Comparison of ENCODE assay signal across 21 mouse cellular contexts in genomic region chr16:35319773-35320172, GRCm38 (mm10). TPM values are rescaled to one million over a fixed set of nuclear protein-coding genes. Genes with fewer than 3 reads are reported as not detected.
A peak's percentile ranks its signal among the peaks of the same experiment; 100 is the strongest.
DNase-seq lines count a peak whose midpoint lies in the region; ATAC-seq and TF ChIP-seq lines count a peak whose summit lies in the region.
"Had no signal": no experiment of that assay in that cellular context is flagged by ENCODE, and none has a peak within 500 bp of the region (broad histone marks: within the 10 kb centered on the region; RNA-seq: fewer than 3 reads in every experiment).

No protein-coding gene starts in this region.

- 63% methylated on average over 2 of the region's 2 CpGs for WGBS in forebrain, embryonic 13.5 days
- 81% methylated on average over 2 of the region's 2 CpGs for WGBS in forebrain, embryonic 11.5 days
- 88% methylated on average over 2 of the region's 2 CpGs for WGBS in midbrain, embryonic 14.5 days
- WGBS in midbrain, postnatal 0 days = 82% methylated on average over 2 of the region's 2 CpGs
- WGBS in forebrain, embryonic 16.5 days = 58% methylated on average over 2 of the region's 2 CpGs

- TF ChIP-seq CTCF in midbrain, postnatal 0 days (IDR thresholded peaks at IDR 0.05) = no peak

- no peak for DNase-seq in forebrain, embryonic 11.5 days (ENCODE audit: low spot score)
- no peak for DNase-seq in midbrain, embryonic 14.5 days
- no peak for DNase-seq in midbrain, postnatal 0 days (ENCODE audit: low spot score)
- no peak for DNase-seq in adrenal gland, adult 2 months
- no peak for DNase-seq in lung, postnatal 14 days
- DNase-seq: adrenal gland, postnatal 36 days; cerebellum, adult 11 months; gastrocnemius, postnatal 14 days; kidney, postnatal 10 days; right cerebral cortex, postnatal 14 days; thymus, adult 2 months; thymus, postnatal 4 days had no signal

- no peaks in the 10 kb centered on the region for H3K9me3 ChIP-seq in forebrain, embryonic 13.5 days (replicated peaks)
- H3K9me3 ChIP-seq in forebrain, embryonic 11.5 days (ENCODE audit: control insufficient read depth, low read length) = no peaks in the 10 kb centered on the region
- H3K9me3 ChIP-seq in midbrain, embryonic 14.5 days (ENCODE audit: control insufficient read depth, low read length) = no peaks in the 10 kb centered on the region
- no peaks in the 10 kb centered on the region for H3K9me3 ChIP-seq in midbrain, postnatal 0 days (ENCODE audit: low read length)
- H3K9me3 ChIP-seq in forebrain, embryonic 16.5 days (ENCODE audit: control insufficient read depth, low read length) = no peaks in the 10 kb centered on the region
- H3K9me3 ChIP-seq: embryonic facial prominence, embryonic 15.5 days; heart, embryonic 12.5 days had no signal

- peak; percentile 33; the same call in 1 of the 2 replicates for ATAC-seq in forebrain, embryonic 13.5 days
- no peak for ATAC-seq in forebrain, embryonic 11.5 days (replicated peaks; ENCODE audit: low FRiP score)
- no peak for ATAC-seq in midbrain, embryonic 14.5 days (ENCODE audit: low FRiP score, low TSS enrichment)
- no peak for ATAC-seq in midbrain, postnatal 0 days (ENCODE audit: low FRiP score)
- ATAC-seq in forebrain, embryonic 16.5 days = peak; percentile 43; the same call in 1 of the 2 replicates
- ATAC-seq: inflammation-experienced regulatory T-cells, adult 6 months had no signal

- H3K9ac ChIP-seq in forebrain, embryonic 13.5 days = no peak overlapping the region
- no peak overlapping the region for H3K9ac ChIP-seq in forebrain, embryonic 11.5 days (ENCODE audit: low read length)
- H3K9ac ChIP-seq in midbrain, embryonic 14.5 days (replicated peaks; ENCODE audit: low read length) = no peak overlapping the region
- H3K9ac ChIP-seq in midbrain, postnatal 0 days (replicated peaks; ENCODE audit: low read length, poor library complexity, severe bottlenecking) = no peak overlapping the region
- H3K9ac ChIP-seq in forebrain, embryonic 16.5 days (replicated peaks; ENCODE audit: low read depth, low read length) = no peak overlapping the region
- H3K9ac ChIP-seq: embryonic facial prominence, embryonic 15.5 days; heart, embryonic 12.5 days; liver, embryonic 14.5 days; lung, embryonic 14.5 days had no signal

- peaks cover 4% of the 10 kb centered on the region; the same call in 1 of the 2 replicates for H3K4me1 ChIP-seq in forebrain, embryonic 13.5 days
- H3K4me1 ChIP-seq in forebrain, embryonic 11.5 days (replicated peaks; ENCODE audit: control insufficient read depth, insufficient read depth, low read length) = no peaks in the 10 kb centered on the region
- no peaks in the 10 kb centered on the region for H3K4me1 ChIP-seq in midbrain, embryonic 14.5 days (ENCODE audit: control insufficient read depth, insufficient read depth, low read length)
- H3K4me1 ChIP-seq in midbrain, postnatal 0 days (ENCODE audit: insufficient read depth, low read length) = no peaks in the 10 kb centered on the region
- peaks cover 6% of the 10 kb centered on the region for H3K4me1 ChIP-seq in forebrain, embryonic 16.5 days (replicated peaks; ENCODE audit: control insufficient read depth, insufficient read depth, low read length)
- H3K4me1 ChIP-seq: embryonic facial prominence, embryonic 15.5 days; heart, embryonic 12.5 days had no signal

- H3K36me3 ChIP-seq in forebrain, embryonic 13.5 days (ENCODE audit: poor library complexity, severe bottlenecking) = peaks cover 7% of the 10 kb centered on the region; the same call in 1 of the 2 replicates
- H3K36me3 ChIP-seq in forebrain, embryonic 11.5 days (ENCODE audit: control insufficient read depth, insufficient read depth, low read length) = no peaks in the 10 kb centered on the region
- no peaks in the 10 kb centered on the region for H3K36me3 ChIP-seq in midbrain, embryonic 14.5 days (ENCODE audit: control insufficient read depth, insufficient read depth, low read length)
- H3K36me3 ChIP-seq in midbrain, postnatal 0 days (ENCODE audit: insufficient read depth, low read length) = no peaks in the 10 kb centered on the region; the same call in 1 of the 2 replicates
- H3K36me3 ChIP-seq in forebrain, embryonic 16.5 days (ENCODE audit: control insufficient read depth, insufficient read depth) = no peaks in the 10 kb centered on the region
- H3K36me3 ChIP-seq: embryonic facial prominence, embryonic 15.5 days had no signal

- H3K4me2 ChIP-seq in forebrain, embryonic 13.5 days = no peak overlapping the region
- H3K4me2 ChIP-seq in forebrain, embryonic 11.5 days (ENCODE audit: low read depth, low read length, severe bottlenecking) = no peak overlapping the region
- no peak overlapping the region for H3K4me2 ChIP-seq in midbrain, embryonic 14.5 days (ENCODE audit: low read length)
- no peak overlapping the region for H3K4me2 ChIP-seq in midbrain, postnatal 0 days (ENCODE audit: low read depth, low read length, poor library complexity, severe bottlenecking)
- no peak overlapping the region for H3K4me2 ChIP-seq in forebrain, embryonic 16.5 days (ENCODE audit: low read length)
- H3K4me2 ChIP-seq: embryonic facial prominence, embryonic 15.5 days; heart, embryonic 12.5 days; lung, embryonic 14.5 days had no signal

- no peak overlapping the region for H3K4me3 ChIP-seq in forebrain, embryonic 13.5 days
- no peak overlapping the region for H3K4me3 ChIP-seq in forebrain, embryonic 11.5 days (ENCODE audit: low read depth, low read length)
- no peak overlapping the region for H3K4me3 ChIP-seq in midbrain, embryonic 14.5 days (replicated peaks; ENCODE audit: low read depth, low read length)
- H3K4me3 ChIP-seq in midbrain, postnatal 0 days (ENCODE audit: low read depth, low read length) = no peak overlapping the region
- no peak overlapping the region for H3K4me3 ChIP-seq in forebrain, embryonic 16.5 days (replicated peaks; ENCODE audit: low read length)
- H3K4me3 ChIP-seq: embryonic facial prominence, embryonic 15.5 days; heart, embryonic 12.5 days; left cerebral cortex, adult 2 months had no signal

- no peaks in the 10 kb centered on the region for H3K27me3 ChIP-seq in forebrain, embryonic 13.5 days
- H3K27me3 ChIP-seq in forebrain, embryonic 11.5 days (ENCODE audit: control insufficient read depth, insufficient read depth, low read length) = no peaks in the 10 kb centered on the region
- no peaks in the 10 kb centered on the region for H3K27me3 ChIP-seq in midbrain, embryonic 14.5 days (ENCODE audit: control insufficient read depth, insufficient read depth, low read length)
- no peaks in the 10 kb centered on the region for H3K27me3 ChIP-seq in midbrain, postnatal 0 days (ENCODE audit: insufficient read depth, low read length)
- H3K27me3 ChIP-seq in forebrain, embryonic 16.5 days (replicated peaks; ENCODE audit: control insufficient read depth, insufficient read depth, low read length) = no peaks in the 10 kb centered on the region
- H3K27me3 ChIP-seq: embryonic facial prominence, embryonic 15.5 days; heart, embryonic 12.5 days had no signal

- H3K27ac ChIP-seq in forebrain, embryonic 13.5 days = no peak overlapping the region
- no peak overlapping the region for H3K27ac ChIP-seq in forebrain, embryonic 11.5 days (ENCODE audit: low read depth, low read length)
- H3K27ac ChIP-seq in midbrain, embryonic 14.5 days (replicated peaks; ENCODE audit: low read depth, low read length) = 0 out of 2 replicates have a peak overlapping the region, but pooled peaks have one; percentile 2
- H3K27ac ChIP-seq in midbrain, postnatal 0 days (ENCODE audit: low read depth, low read length) = no peak overlapping the region
- H3K27ac ChIP-seq in forebrain, embryonic 16.5 days (ENCODE audit: low read length) = no peak overlapping the region
- H3K27ac ChIP-seq: embryonic facial prominence, embryonic 15.5 days; left cerebral cortex, adult 2 months; liver, embryonic 14.5 days; stomach, postnatal 0 days had no signal

RNA-seq across cellular contexts. Expression of gene Sec22a, which starts 43.9 kb away (rescaled TPM):
- 48.0 and 50.3 TPM in 2 replicates for polyA plus RNA-seq in forebrain, embryonic 13.5 days (2015; fragmentation: Nextera tagmentation; extraction: Ambion mirVana)
- polyA plus RNA-seq in forebrain, embryonic 11.5 days (2014; fragmentation: Nextera tagmentation; extraction: Ambion mirVana) = 40.7 and 45.4 TPM in 2 replicates
- polyA plus RNA-seq in midbrain, embryonic 14.5 days (2014; fragmentation: Nextera tagmentation; extraction: Ambion mirVana) = 43.0 and 45.3 TPM in 2 replicates
- total RNA-seq in midbrain, postnatal 0 days (2014; rRNA removed) = 17.3 and 22.4 TPM in 2 replicates
- 36.7 and 39.9 TPM in 2 replicates for polyA plus RNA-seq in midbrain, postnatal 0 days (2015; fragmentation: Nextera tagmentation; extraction: Ambion mirVana)
- 41.8 and 44.2 TPM in 2 replicates for polyA plus RNA-seq in forebrain, embryonic 16.5 days (2015; fragmentation: Nextera tagmentation; extraction: Ambion mirVana)
- 10 to 100 TPM; 21.6 to 25.1 TPM for total RNA-seq in adrenal gland, adult 2 months (2021)
- polyA plus RNA-seq in adrenal gland, adult 2 months (2012; rRNA removed) = 3.8 and 6.0 TPM in 2 replicates

Comparison
In these comparisons a context has a peak if more than half of its experiments do, and no peak if none do; other contexts are left out.
1. ATAC-seq: peak in forebrain, embryonic 13.5 days (single experiment) and forebrain, embryonic 16.5 days (single experiment); none in forebrain, embryonic 11.5 days (single experiment), midbrain, embryonic 14.5 days (single experiment) and midbrain, postnatal 0 days (single experiment).